Mouse (Mus musculus) G1E (cell line): ENCODE measurements around the gene Col28a1. TPM values are rescaled to one million over a fixed set of nuclear protein-coding genes. Genes with fewer than 3 reads are reported as not detected.

ENCODE experiments used
- ATAC-seq: 2 replicates; pipeline ENCODE4 v1.8.0; 2016; ENCODE audit warnings: mild to moderate bottlenecking; ENCODE audit not compliant: insufficient number of reproducible peaks, poor library complexity, low FRiP score, severe bottlenecking; ENCODE audit errors: extremely low read depth
- DNase-seq: peaks from one replicate; pipeline ENCODE4 v3.0.0; 2012; ENCODE audit warnings: low spot score
- H3K27me3 ChIP-seq: 2 replicates; pipeline ENCODE4 v1.6.1; 2012; ENCODE audit warnings: mild to moderate bottlenecking, low read length, inconsistent platforms; ENCODE audit not compliant: insufficient read depth
- H3K36me3 ChIP-seq: replicated peaks from 2 replicates; pipeline ENCODE3; 2012; ENCODE audit warnings: mild to moderate bottlenecking, inconsistent platforms
- H3K4me1 ChIP-seq: 2 replicates; pipeline ENCODE4 v1.6.1; 2012; ENCODE audit warnings: low read depth, low read length, inconsistent platforms, mixed read lengths; ENCODE audit not compliant: insufficient read depth
- H3K4me3 ChIP-seq: 2 replicates; pipeline ENCODE4 v1.5.1; 2012; ENCODE audit warnings: low read depth, mild to moderate bottlenecking, inconsistent platforms, low read length, moderate library complexity, mixed read lengths
- H3K9me3 ChIP-seq: replicated peaks from 2 replicates; pipeline ENCODE4 v1.6.1; 2012; ENCODE audit warnings: inconsistent platforms
- CTCF ChIP-seq: IDR thresholded peaks from 2 replicates; pipeline ENCODE4 v1.5.1; 2012; ENCODE audit warnings: low read depth, low read length, inconsistent platforms, mixed read lengths
- GATA1 ChIP-seq: IDR thresholded peaks from 2 replicates; pipeline ENCODE4 v1.6.1; 2012; ENCODE audit warnings: borderline replicate concordance, low read length, inconsistent platforms, mixed read lengths
- GATA2 ChIP-seq: IDR thresholded peaks from 2 replicates; pipeline ENCODE4 v1.6.1; 2012; ENCODE audit warnings: low read depth, low read length, inconsistent platforms, borderline replicate concordance
- POLR2AphosphoS5 ChIP-seq: IDR thresholded peaks from 2 replicates; pipeline ENCODE4 v1.6.1; 2012; ENCODE audit warnings: low read depth, low read length, inconsistent platforms; ENCODE audit not compliant: insufficient replicate concordance
- TAL1 ChIP-seq: conservative IDR thresholded peaks from 2 replicates; pipeline ENCODE4 v1.6.1; 2012; ENCODE audit warnings: low read depth, low read length, inconsistent platforms, mixed read lengths
- polyA plus RNA-seq: library from polyadenylated mRNA; stranded (reverse); fragments of >175 nt; gene quantifications from 2 replicates; pipeline ENCODE4 v1.2.3, GENCODE M21; 2012
- total RNA-seq, 2 experiments: library from RNA; stranded (forward) in 1 of 2; stranded (reverse) in 1 of 2; fragments of 200-1000 nt in 1 of 2; fragments of >200 nt in 1 of 2; fragmentation: Nextera tagmentation in 1 of 2; gene quantifications; 2 replicates each; pipeline ENCODE4 v1.2.3; 2014 to 2017

Gene Col28a1
- total and polyA plus RNA-seq, 3 experiments, result 1.1 TPM; not detected in 2

DNA sequence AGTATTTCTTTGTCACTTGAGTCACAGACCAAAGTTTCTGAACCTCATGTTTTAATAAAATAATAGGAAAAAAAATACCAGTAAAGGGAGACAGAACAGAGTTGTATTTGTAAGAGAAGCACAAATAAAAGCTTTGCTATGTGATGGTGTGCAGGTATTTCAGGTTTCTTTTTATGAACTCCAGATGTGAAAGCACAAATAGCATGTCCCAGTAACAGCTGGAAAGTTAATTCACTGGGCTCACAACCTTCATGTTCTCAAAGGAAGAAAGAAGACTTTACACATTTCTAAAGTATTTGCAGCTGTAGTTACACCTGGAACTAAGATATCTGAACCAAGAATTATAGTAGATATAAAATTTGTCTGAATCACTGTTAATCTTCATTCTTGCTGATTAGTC is 91.2 kb downstream of the Col28a1 start:
- no peaks in the 10 kb centered on the region for H3K9me3 ChIP-seq
- H3K27me3 ChIP-seq, result peaks cover 8% of the 10 kb centered on the region; the same call in 1 of the 2 replicates
- ATAC-seq (no peak), DNase-seq (no peak)
- H3K4me3 ChIP-seq, result no peak overlapping the region
- no peaks in the 10 kb centered on the region for H3K36me3 ChIP-seq
- TF ChIP-seq CTCF (no peak), POLR2AphosphoS5 (no peak), GATA1 (no peak)
- peaks cover 6% of the 10 kb centered on the region for H3K4me1 ChIP-seq

GRCm38 (mm10) chr6:8095856-8096255 is 96.6 kb downstream of the Col28a1 start:
- H3K4me1 ChIP-seq, result no peaks in the 10 kb centered on the region
- no peak for ATAC-seq

GRCm38 (mm10) chr6:8094160-8094953 is 98.1 kb downstream of the Col28a1 start:
- Histone ChIP-seq H3K27me3 (peaks cover 21% of the 10 kb centered on the region), H3K9me3 (no peaks in the 10 kb centered on the region), H3K36me3 (no peaks in the 10 kb centered on the region), H3K4me1 (no peaks in the 10 kb centered on the region), H3K4me3 (no peak overlapping the region)
- DNase-seq, result no peak
- ATAC-seq, result no peak
- no peak for TF ChIP-seq TAL1
- no peak for TF ChIP-seq GATA1
- no peak for TF ChIP-seq POLR2AphosphoS5

More at GRCm38 (mm10) chr6:8095856-8096255, 96.6 kb downstream of the Col28a1 start:
- Histone ChIP-seq H3K4me3 (no peak overlapping the region), H3K36me3 (no peaks in the 10 kb centered on the region), H3K27me3 (peaks cover 21% of the 10 kb centered on the region), H3K9me3 (no peaks in the 10 kb centered on the region)
- no peak for DNase-seq
- TF ChIP-seq GATA1, result no peak
- TF ChIP-seq GATA2, result no peak
- no peak for TF ChIP-seq TAL1
- TF ChIP-seq CTCF, result no peak
- TF ChIP-seq POLR2AphosphoS5, result no peak

GRCm38 (mm10) chr6:8093556-8093955 is 98.9 kb downstream of the Col28a1 start:
- Histone ChIP-seq H3K27me3 (peaks cover 21% of the 10 kb centered on the region), H3K4me1 (no peaks in the 10 kb centered on the region), H3K4me3 (no peak overlapping the region), H3K9me3 (no peaks in the 10 kb centered on the region), H3K36me3 (no peaks in the 10 kb centered on the region)
- no peak for TF ChIP-seq POLR2AphosphoS5
- no peak for TF ChIP-seq TAL1
- no peak for TF ChIP-seq CTCF
- TF ChIP-seq GATA2, result no peak
- TF ChIP-seq GATA1, result no peak
- DNase-seq, result no peak
- ATAC-seq, result no peak

DNA sequence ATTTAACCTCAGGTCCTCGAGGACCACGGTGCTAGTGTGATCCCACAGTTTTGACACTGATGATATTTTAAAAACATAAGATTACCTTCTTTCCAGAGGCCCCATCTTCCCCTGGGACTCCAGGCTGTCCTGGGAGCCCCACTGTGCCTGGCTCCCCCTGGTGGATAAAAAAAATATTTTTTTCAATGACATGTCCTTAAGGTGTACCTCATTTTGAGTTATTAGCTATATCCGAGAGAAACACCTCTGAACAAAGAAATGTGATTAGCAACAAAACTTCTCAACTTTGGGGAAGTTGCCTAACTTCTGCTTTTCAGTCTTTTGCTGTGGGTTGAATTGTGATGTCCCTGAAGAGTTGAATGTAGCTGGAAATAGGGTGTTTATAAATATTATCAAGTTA is 105.6 kb downstream of the Col28a1 start:
- H3K27me3 ChIP-seq, result no peaks in the 10 kb centered on the region
- no peaks in the 10 kb centered on the region for H3K9me3 ChIP-seq
- no peaks in the 10 kb centered on the region for H3K36me3 ChIP-seq
- DNase-seq (peak; percentile 8), ATAC-seq (no peak)
- H3K4me3 ChIP-seq, result no peak overlapping the region
- peaks cover 8% of the 10 kb centered on the region for H3K4me1 ChIP-seq
- TF ChIP-seq TAL1 (no peak), GATA1 (no peak), GATA2 (no peak), CTCF (no peak), POLR2AphosphoS5 (no peak)

DNA sequence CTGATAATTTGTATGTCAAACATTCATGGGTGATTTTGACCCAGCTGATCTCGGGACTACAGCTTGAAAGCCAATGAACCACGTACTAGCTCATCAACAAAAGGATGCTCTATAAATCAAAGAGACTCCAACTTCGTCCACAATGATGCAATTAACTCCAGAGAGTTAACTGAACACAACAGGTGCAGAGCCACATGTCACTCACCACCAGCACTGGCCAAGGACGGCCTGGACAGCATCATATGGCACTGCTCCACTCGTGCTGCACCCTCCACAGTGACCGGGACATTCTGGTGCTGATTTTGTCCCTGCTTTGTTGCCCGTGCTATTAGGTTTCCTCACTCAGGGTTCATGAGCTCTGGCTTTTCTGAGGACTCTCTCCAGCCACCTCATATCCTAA is 107.6 kb downstream of the Col28a1 start:
- TF ChIP-seq TAL1 (no peak), POLR2AphosphoS5 (no peak), GATA1 (no peak), CTCF (no peak), GATA2 (no peak)
- Histone ChIP-seq H3K36me3 (no peaks in the 10 kb centered on the region), H3K4me3 (no peak overlapping the region), H3K27me3 (no peaks in the 10 kb centered on the region), H3K4me1 (peaks cover 8% of the 10 kb centered on the region), H3K9me3 (no peaks in the 10 kb centered on the region)
- ATAC-seq (no peak), DNase-seq (no peak)
